Mouse (Mus musculus): ENCODE measurements around the gene Mboat2. TPM values are rescaled to one million over a fixed set of nuclear protein-coding genes. Genes with fewer than 3 reads are reported as not detected.
A peak's percentile ranks its signal among the peaks of the same experiment; 100 is the strongest.

Mboat2 gene
- total RNA-seq, 2 experiments from 2014 or later: 62.6 to 69.3 TPM

DNA sequence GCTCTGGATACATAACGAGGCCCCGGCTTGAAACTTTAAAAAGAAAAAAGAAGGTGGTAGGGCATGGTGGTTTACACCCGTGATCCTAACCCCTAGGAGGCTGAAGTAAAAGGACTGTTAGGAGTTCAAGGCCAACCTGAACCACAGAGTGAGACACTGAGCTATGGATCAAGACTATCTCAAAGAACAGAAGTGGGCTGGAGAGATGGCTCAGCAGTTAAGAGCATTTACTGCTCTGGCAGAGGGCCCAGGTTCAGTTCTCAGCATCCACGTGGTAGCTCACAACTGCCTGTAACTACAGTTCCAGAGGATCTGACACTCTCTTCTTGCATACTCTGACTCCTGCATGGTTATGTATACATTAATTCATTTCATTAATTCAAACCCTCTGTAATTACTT is 112.7 kb downstream of the Mboat2 start:
- DNase-seq (ENCODE audit: low spot score in 2 of 2): no peak

DNA sequence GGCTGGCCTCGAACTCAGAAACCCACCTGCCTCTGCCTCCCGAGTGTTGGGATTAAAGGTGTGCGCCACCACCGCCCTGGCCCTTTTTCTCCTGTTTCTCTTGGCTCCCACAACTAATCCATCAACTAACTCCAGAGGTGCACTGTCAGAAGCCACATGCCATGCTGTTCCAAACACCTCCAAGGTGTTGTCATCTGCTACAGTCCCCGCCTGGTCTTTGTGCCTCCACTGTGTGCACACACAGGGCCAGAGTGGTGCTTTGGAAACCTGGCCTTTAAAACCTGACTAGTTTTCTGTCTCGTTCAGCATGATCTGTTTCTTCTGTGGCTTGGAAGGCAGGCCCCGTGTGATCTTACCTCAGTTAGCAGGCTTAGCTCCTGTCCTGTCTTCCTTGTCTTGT is 113.9 kb downstream of the Mboat2 start:
- DNase-seq (ENCODE audit: low spot score in 2 of 2): no peak

DNA sequence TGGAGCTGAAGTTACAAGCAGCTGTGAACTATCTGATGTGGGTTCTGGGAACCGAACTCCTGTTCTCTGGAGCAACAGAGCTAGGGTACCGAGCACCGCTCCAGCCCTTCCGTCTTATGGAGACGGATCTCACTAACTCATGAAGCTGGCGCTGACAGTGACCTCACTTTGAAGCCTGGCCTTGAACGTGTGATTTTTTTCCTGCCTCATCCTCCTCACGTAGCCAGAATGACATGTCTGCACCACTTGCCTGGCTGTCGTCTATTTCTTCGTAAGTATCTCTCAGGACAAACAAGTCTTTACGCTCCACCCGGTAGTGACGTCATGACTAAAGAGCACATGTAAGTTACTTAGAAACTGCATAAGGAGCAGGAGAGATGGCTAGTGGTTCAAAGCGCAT is 116.4 kb downstream of the Mboat2 start:
- DNase-seq (ENCODE audit: low spot score in 2 of 2): no peak

DNA sequence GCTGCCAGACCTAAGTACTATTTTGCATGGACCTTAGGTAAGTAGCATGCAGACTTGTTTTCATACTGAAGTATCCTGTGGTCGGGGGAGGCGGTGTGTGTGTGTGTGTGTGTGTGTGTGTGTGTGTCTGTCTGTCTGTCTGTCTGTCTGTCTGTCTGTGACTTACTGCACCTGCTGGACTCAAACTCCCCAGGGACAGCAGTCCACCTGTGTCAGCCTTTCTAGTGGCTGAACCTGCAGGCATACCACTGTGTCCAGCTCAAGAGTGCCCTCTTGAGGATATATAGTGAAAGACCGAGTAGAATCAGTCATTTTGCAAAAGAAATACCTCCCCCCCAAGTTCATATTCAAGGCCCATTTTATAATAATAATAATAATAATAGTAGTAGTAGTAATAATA is 117.7 kb downstream of the Mboat2 start:
- peak in 1 of 2 experiments; percentile 58 for DNase-seq (ENCODE audit: low spot score in 2 of 2)

DNA sequence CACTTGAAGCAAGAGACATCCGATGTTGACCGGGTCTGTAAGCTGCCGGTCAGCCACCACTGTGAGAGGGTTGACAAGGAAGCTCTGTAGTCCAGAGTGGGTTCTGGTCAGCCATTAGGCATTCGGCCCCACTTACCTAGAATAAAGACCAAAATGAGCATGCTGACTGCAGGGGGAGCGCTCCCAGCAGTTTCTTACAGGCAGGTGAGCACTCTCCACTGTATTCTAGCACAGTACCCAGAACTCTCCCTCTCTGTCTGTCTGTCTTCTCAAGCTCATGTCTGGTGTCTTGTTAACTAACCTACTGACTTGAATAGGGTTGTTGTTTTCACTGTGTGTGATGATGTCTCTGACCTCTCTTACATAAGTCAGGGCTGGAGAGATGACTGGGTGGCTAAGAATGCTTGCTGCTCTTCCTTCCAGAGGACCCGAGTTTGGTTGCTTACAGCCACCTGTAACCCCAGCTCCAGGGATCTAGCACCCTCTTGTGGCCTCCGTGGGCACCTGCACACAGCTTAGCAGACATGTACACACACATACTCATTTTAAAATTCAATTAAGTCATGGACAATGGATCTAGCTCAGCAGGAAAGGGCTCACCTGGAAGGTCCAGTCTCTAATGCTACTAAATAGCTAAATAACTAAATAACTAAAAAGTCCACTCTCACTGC is 119.8 kb downstream of the Mboat2 start:
- DNase-seq (ENCODE audit: low spot score in 2 of 2): no peak

DNA sequence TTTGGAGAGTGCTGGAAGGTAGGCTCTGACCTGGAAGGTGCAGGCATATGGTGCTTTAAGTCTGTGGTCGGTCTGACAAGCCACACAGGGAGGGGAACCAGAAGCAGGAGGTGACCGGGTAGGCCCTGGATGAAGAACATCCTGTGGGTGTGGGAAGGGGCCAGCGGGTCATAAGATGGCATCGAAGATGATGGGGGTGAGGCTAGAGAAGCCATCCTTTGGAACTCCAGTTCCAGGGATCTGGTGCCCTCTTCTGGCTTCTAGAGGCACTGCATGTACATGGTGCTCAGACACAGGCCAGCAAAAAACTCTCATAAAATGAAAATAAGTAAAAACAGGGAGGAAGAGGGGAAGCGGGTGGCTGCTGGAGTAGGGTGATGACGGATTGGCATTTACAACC is 121.5 kb downstream of the Mboat2 start:
- DNase-seq (ENCODE audit: low spot score in 2 of 2): peak; percentile 43 to 69

DNA sequence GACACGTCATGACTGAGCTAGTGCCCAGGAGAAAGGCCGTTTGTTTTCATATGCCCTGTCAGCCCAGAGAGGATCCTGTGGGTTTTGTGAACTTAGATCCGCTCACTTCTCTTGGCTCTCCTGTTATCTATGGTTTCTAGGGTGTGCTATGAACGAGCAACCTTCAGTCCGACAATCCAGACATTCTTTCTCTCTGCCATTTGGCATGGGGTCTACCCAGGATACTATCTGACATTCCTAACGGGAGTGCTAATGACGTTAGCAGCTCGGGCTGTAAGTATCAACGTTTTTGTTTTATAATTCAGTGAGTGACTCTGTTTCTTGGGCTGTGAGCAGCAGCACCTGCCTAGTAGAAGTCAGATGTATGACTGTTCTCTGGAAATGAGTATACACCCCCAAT is 124.5 kb downstream of the Mboat2 start:
- no peak for DNase-seq (ENCODE audit: low spot score in 2 of 2)

DNA sequence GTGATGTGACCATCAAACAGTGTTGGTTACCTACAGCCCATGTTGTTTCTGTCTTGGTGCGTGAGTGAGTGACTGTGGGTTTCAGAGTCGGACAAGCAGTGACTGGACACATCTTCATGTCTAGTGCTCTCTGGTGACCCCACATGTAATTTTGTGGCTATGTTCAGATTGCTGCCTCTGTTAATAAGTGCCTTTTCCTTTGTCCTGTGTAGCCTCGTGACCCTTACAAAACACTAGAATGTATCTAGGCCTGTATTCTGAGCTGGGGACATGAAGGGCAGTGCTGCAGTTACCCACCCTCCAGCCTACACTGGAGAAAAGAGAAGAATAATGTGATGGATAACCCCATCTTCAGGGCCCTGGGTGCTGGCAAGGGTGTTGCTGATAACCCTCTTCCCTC is 127.8 kb downstream of the Mboat2 start:
- DNase-seq (ENCODE audit: low spot score in 2 of 2): no peak

DNA sequence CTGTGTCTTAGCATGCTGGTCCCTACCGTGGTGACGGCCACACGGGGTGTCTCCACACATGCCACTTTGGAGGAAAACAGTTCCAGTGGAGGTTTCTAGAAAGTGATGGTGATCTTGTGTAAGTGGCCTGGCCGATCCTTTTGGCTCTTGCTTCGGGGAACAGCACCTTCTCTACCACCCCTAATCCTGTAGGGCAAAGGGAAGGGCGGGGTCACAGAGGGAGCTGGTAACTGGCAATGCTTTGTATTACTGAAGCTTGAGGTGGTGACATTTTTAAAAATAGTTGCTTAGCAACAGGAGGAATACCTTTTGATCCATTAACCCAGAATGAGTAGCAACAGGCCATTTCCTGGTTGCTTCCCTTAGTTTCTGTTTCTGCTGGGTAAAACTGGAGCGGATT is 131.1 kb downstream of the Mboat2 start:
- no peak for DNase-seq (ENCODE audit: low spot score in 2 of 2)

DNA sequence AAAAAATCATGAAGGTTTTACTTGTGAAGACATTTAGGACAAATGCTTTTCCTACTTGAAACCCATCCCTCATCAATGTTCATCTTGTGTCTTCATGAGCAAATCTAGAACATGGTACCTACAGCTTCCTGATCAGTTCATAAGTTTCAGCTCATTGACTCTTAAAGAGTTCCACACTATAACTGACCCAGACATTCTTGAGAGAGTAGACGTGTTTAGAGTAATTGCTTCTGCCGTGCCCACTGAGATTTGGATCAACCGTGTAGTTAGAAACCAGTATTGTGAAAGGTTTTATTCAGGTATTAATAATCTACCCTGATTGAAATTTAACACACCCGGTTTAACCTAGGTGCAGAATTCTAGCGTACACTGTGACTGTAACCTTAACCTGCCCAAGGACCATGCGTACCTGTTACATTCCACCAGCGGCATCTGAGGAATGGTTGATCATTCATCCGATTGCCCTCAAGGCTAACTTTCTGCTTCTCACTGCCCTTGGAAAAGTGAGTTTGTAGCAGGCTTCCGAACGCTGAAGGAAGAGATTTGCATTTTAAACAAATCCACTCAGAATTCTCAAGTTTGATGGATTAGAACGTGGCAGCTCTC is 131.8 kb downstream of the Mboat2 start:
- DNase-seq (ENCODE audit: low spot score in 2 of 2): no peak

DNA sequence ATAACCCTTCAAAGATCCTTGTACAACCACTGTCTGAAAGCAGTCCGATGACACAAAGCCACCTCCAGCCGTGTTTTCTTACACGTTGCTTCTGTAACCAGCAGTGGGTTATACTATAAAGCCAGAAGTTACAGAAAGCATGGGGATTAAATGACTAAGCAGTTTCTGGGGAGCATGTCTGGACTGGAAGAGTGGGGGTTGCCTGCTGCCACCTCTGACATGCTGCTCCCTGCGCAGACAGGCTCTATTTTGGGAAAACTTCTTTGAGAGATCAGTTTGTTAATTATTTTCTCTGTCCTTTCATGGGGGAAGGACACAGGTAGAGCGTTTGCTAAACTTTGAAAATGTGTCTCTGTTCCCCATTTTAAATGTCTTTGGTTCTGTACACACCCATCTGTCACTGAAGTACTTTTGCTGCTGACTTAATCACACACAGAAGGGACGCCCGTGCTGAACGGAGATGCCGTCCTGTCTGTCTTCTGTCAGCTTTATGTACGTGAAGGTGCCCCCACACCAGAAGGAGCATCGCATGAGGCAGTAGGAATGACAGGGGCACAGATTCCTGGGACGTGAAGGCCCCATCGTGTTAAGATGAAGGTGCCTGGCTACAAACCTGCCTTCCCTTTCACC is 132.8 kb downstream of the Mboat2 start:
- peak; percentile 34 to 54 for DNase-seq (ENCODE audit: low spot score in 2 of 2)

DNA sequence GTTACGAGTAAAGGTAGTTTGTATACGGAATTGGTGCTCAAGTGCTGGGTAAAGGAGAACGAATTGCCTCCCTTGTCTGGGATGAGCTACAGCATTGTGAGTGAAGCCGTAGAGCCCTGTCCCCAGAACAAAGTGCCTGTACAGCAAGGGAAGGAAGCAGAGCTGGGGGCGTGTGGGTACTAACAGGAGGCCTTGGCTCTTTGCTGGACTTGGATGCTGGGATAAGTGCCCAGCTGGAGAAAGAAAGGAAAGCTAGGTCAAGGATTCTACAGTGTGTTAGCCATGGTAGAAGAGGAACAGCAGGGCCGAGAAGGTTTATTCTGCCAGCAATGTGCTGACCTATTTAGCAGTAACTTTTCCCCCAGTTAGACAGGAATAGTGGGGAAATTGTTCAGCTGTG is 134.7 kb downstream of the Mboat2 start:
- peak in 1 of 2 experiments; percentile 71 for DNase-seq (ENCODE audit: low spot score in 2 of 2)

DNA sequence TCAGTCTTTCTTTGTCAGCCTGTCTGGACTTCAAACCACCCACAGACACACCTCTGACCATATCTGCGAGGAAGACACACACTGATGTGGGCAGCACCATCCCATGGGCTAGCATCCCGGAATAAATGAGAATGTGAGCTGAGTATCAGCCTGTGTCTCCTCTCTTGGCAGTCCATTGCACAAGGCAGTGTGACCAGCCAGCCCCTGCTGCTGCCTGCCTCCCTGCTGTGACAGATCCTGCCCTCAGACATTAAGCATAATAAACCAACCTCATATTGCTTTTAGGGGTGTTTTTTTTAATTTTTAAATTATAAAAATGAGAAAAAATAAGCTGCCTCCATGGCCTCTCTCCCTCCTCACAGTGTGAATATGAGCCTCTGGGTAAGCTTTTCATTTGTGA is 135.4 kb downstream of the Mboat2 start:
- no peak for DNase-seq (ENCODE audit: low spot score in 2 of 2)

DNA sequence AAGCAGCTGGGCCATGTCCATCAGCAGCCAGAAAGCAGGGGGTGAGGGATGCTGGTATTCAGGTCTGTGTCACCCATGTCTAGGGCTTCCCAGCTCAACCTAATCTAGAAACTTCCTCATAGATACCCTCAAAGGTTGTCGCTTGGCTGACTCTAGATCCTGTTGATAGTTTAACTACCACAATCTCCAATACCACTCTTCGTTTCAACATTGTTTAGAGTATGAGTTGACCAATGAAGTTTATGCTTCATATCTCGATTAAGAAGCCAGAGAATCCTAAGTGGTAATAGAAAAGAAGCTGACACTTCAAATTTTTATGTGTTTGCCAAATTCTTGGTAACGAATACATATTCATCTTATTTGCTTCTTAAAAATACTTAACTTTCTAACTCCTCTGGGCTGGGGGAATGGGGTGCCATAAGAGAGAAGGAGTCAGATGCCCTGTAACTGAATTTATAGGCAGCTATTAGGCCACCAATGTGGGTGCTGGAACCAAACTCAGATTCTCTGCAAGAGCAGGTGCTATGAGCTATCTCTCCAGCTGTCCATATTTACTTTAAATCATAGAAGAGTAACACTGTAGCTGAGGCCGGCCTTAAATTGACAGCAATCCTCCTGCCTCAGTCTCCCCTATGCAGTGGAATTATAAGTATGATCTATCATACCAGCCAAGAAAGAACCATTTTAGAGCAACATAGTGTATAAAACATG is 141.0 kb downstream of the Mboat2 start:
- no peak for DNase-seq (ENCODE audit: low spot score in 2 of 2)

DNA sequence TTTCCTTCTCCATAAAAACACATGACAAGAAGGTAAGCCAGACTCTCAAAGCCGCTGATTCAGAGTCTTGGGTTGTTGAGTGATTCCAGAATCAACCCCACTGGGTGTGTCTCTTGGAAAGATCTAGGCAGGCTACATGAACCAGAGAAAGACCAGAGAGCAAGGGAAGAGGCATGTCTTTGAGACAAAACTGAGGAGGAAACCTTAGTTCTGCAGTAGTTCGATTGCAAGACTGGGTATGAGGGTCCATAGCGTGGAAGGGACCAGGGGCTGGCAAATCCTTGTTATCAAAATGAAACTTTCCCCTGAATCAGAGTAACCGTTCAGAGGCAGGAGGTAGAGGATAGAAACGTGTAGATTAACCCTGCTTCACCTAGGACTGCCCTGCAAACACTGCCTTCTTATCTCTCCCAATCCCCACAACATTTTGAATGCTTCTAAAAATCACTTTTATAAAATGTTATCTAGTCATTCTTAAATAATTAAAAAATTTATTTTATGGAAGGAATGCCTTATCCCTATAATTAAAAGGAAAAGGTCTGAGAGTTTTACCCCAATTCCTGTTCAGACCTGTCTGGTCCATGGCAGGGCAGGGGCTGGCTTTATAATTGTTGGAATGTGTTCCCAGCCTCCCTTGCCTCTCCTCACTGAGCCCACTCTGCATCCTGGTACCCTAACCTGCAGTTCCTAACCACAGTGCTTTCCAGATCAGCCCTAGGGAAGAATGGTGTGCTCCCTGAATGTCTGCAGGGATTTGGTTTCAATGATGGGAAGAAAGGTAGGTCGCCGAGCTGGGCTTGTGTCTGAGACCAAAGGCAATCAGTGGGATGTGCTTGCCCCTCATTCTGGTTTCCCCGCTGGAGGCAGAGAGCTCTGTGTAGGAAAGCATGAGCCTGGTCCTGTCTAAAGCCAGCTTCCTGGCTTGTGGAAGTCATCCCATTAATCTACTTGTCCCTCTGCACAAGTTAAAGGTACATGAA is 142.0 kb downstream of the Mboat2 start:
- no peak for DNase-seq (ENCODE audit: low spot score in 2 of 2)

DNA sequence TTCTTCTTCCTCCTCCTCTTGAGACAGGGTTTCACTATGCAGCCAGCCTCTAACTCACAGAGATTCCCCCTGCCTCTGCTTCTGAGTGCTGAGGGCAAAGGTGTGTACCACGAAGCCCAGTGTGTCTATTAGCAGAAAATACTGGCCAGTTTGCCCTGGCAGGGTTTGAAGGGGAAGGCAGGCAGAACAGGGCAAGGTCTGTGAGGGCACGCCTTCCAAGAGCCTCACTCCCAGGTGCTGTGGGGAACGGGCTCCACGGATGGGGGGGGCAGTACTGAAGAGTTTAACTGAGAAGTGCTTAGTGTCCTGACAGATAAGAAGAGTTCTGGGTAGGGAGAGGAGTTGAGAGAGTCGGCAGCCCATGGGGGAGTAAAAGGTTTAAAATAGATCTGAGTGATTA is 142.9 kb downstream of the Mboat2 start:
- no peak for DNase-seq (ENCODE audit: low spot score in 2 of 2)

DNA sequence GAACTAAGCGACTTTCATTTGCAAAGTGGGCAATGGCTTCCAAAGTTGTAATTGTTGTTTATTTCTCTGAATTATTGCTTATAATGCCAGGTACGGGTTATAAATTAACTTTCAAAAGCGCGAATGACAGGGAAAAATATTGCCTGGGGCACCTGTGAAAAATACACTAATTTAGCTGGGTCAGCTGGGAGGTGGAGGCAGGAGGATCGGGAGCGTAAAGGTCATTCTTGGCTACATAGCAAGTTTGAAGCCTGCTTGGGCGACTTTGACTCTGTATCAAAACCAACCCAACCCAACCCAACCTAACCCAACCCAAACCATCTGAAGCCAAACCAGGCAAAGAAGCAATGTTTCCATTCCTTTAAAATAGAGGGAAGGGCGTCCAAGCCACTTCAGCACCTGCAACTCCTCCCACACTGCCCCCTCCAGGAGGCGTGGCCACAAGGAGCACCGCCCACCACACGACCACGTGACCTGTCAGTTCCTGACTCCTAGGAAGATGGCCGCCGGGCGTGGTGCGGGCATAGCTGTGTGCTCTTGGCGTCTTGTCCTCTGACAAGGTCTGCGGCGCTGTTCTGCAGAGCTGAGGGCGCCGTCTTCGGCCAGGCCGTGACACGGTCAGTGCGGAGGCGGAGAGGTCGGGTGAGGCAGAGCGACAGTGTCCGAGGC is 143.9 kb downstream of the Mboat2 start, which contains the start of gene Kidins220:
TSS of gene Kidins220 (plus strand) at position 480 of the 669 bp plus-strand sequence.
- peak; percentile 93 to 96 for DNase-seq (ENCODE audit: low spot score in 2 of 2)

DNA sequence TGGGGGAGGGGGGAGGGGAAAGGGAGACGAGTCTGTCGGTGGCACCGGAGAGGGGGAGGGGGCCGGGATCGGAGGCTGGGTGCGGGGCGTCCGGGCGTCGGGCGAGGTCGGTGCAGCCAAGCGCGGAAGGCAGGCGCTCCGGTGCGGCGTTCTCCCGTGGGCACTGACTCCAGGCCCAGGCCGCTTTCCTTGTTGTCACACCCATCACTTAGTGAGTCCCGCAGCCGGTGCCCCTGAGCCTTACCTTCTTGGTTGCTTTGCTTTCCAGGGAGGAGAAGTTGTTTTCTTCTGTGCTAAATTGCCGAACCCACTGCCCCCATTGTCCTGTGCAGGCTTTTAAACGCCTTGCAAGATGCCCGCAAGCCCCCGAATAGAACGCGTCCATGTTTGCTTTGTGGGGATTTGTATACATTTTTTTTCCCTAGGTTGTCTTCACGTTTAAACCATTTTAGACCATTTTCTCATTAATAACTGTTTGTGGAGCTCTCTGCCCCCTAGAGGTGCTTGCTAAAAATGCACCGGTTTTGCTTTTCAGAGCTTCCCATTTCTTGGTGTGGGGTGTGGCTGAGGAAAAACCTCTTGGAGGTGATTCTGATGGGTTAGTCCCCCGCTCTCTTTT is 144.5 kb downstream of the Mboat2 start:
- DNase-seq (ENCODE audit: low spot score in 2 of 2): peak; percentile 74 to 82

DNA sequence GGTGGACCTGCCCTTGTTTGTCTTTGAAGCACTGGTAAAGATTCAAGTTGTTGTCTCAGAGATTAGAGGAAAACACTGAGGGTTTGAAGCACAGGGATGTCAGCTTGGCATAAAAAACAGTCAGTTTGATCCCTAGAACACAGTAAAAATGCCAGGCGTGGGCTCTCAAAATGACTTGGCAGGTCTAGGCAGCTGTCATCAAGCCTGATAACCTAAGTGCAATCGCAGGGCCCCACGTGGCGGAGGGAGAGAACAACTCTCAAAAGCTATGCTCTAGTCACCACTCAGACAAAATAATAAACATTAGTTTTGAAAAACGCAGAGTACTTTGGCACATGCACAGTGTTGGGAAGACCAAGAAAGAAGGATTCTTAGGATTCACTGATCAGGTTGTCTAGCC is 154.5 kb downstream of the Mboat2 start:
- no peak for DNase-seq (ENCODE audit: low spot score in 2 of 2)

DNA sequence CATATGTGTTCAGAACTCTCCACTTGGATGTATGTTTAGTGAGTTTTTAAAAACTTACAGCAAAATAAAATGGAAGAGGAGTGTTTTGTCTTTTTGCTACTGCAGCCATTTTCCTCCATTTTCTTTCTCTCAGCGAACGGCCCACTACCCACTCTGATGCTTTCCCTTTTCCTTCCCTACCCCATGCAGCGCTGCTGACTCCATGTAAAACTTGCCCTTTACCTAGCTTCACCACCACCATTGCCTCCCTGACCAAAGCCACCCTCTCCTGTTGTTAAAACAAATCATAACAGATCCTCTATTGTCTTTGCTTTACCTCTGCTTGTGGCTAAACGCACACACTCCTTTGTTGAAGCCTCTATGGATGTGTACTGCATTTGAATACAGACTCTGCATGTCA is 164.7 kb downstream of the Mboat2 start:
- DNase-seq (ENCODE audit: low spot score in 2 of 2): no peak

Measured in layer of hippocampus, postnatal 14 days (tissue).